Mouse (Mus musculus): Measurements from ENCODE around the gene Txndc11. TPM values are rescaled to one million over a fixed set of nuclear protein-coding genes. Genes with fewer than 3 reads are reported as not detected.

The Txndc11 gene
- polyA plus RNA-seq, 1 experiment: 9.7 TPM

DNA sequence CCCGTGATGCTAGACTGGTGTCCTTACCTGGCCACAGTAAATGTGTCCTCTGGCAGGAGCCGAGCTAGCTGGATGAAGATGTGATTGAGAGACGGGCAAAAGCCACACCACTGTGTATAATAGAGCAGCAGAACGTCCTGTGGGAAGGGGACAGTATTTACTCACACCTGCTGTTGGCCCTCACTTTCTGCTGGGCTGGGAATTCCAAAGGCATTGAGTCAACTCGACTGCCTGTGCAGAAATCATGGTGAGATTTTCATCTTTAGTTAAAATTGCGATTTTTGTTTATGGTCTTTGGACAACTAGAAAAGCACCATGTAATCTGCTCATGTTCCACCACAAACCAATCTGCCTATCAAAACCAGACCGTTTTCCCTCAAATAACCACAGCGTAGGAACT is 50.3 kb downstream of the Txndc11 start:
- Histone ChIP-seq H3K27me3 (ENCODE audit: control insufficient read depth, insufficient read depth, insufficient read length) (no peaks in the 10 kb centered on the region), H3K4me2 (ENCODE audit: low read depth) (no peak overlapping the region)

DNA sequence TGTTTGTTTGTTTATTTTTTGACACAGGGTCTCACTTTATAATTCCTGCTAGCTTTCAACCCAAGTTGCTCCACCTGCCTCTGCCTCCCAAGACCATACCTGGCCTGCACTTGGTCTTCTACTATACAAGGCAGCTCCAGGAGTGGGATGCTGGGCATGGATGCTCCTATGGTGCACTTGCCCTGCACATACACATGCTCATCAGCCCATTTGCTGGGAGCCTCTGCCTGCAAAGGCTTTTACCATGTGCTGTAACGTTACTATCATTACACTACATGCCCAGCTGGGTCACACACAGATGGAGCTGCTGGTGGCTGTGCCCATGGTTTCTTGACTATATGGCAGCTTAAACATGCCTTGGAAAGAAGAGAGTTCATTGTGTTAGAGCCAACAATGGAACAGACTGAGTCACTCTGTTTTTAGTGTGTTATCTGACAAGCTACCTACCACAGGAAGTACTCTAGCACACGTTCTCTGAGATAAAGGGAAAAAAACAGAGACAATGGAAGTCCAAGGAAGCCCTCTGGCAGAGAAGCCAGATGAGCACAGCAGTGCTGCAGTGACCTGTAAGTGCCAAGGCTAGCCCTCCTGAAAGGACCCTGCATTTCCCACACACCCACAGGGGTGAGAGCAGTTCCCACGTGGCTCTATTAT is 56.1 kb downstream of the Txndc11 start:
- no peak overlapping the region for H3ac ChIP-seq (ENCODE audit: control insufficient read depth, insufficient read length)
- H3K4me2 ChIP-seq (ENCODE audit: low read depth): no peak overlapping the region
- H3K4me3 ChIP-seq: no peak overlapping the region
- H3K79me2 ChIP-seq (ENCODE audit: control insufficient read depth, insufficient read depth): peaks cover 30% of the 10 kb centered on the region
- H3K27me3 ChIP-seq (ENCODE audit: control insufficient read depth, insufficient read depth, insufficient read length): no peaks in the 10 kb centered on the region
- peaks cover 34% of the 10 kb centered on the region for H3K36me3 ChIP-seq (ENCODE audit: control insufficient read depth, insufficient read depth)
- TF ChIP-seq POLR2A (IDR thresholded peaks at IDR 0.05; ENCODE audit: insufficient read length, low read depth): no peak
- no peak for TF ChIP-seq MYOG (IDR thresholded peaks at IDR 0.05; ENCODE audit: control insufficient read depth in 1 of 3, insufficient read depth in 1 of 3, insufficient read length in 2 of 3, low read depth in 2 of 3)
- no peak for TF ChIP-seq POLR2AphosphoS2 (IDR thresholded peaks at IDR 0.05; ENCODE audit: insufficient read length, low read depth)
- TF ChIP-seq REST (IDR thresholded peaks at IDR 0.05; ENCODE audit: insufficient read depth, insufficient read length): no peak
- no peak for TF ChIP-seq MYOD1 (IDR thresholded peaks at IDR 0.05; ENCODE audit: control insufficient read depth in 1 of 3, insufficient read length in 2 of 3, low read depth in 2 of 3)
- no peak for TF ChIP-seq TCF3 (IDR thresholded peaks at IDR 0.05; ENCODE audit: insufficient read length, low read depth)
- TF ChIP-seq CEBPB (IDR thresholded peaks at IDR 0.05; ENCODE audit: insufficient read depth, poor library complexity, severe bottlenecking): no peak
- no peak for TF ChIP-seq USF1 (IDR thresholded peaks at IDR 0.05; ENCODE audit: low read depth)
- no peak for TF ChIP-seq TCF12 (IDR thresholded peaks at IDR 0.05; ENCODE audit: insufficient read depth, poor library complexity, severe bottlenecking)
- no peak for TF ChIP-seq E2F4 (IDR thresholded peaks at IDR 0.05; ENCODE audit: insufficient read depth)
- TF ChIP-seq MAX (IDR thresholded peaks at IDR 0.05; ENCODE audit: low read depth): no peak
- no peak for TF ChIP-seq SRF (IDR thresholded peaks at IDR 0.05; ENCODE audit: control insufficient read depth, insufficient read length, low read depth)

More for the DNA sequence above, 50.3 kb downstream of the Txndc11 start:
- peaks cover 30% of the 10 kb centered on the region for H3K36me3 ChIP-seq (ENCODE audit: control insufficient read depth, insufficient read depth)
- no peak for TF ChIP-seq SRF (IDR thresholded peaks at IDR 0.05; ENCODE audit: control insufficient read depth, insufficient read length, low read depth)
- TF ChIP-seq POLR2A (IDR thresholded peaks at IDR 0.05; ENCODE audit: insufficient read length, low read depth): no peak
- TF ChIP-seq TCF3 (IDR thresholded peaks at IDR 0.05; ENCODE audit: insufficient read length, low read depth): no peak
- TF ChIP-seq E2F4 (IDR thresholded peaks at IDR 0.05; ENCODE audit: insufficient read depth): no peak
- no peak for TF ChIP-seq USF1 (IDR thresholded peaks at IDR 0.05; ENCODE audit: low read depth)
- TF ChIP-seq MYOD1 (IDR thresholded peaks at IDR 0.05; ENCODE audit: control insufficient read depth in 1 of 3, insufficient read length in 2 of 3, low read depth in 2 of 3): peak in 2 of 3 experiments; percentile 80 to 90
- no peak for TF ChIP-seq MAX (IDR thresholded peaks at IDR 0.05; ENCODE audit: low read depth)
- no peak for TF ChIP-seq REST (IDR thresholded peaks at IDR 0.05; ENCODE audit: insufficient read depth, insufficient read length)
- no peak for TF ChIP-seq CEBPB (IDR thresholded peaks at IDR 0.05; ENCODE audit: insufficient read depth, poor library complexity, severe bottlenecking)
- TF ChIP-seq POLR2AphosphoS2 (IDR thresholded peaks at IDR 0.05; ENCODE audit: insufficient read length, low read depth): no peak
- TF ChIP-seq MYOG (IDR thresholded peaks at IDR 0.05; ENCODE audit: control insufficient read depth in 1 of 3, insufficient read depth in 1 of 3, insufficient read length in 2 of 3, low read depth in 2 of 3): peak in 1 of 3 experiments; percentile 34
- TF ChIP-seq TCF12 (IDR thresholded peaks at IDR 0.05; ENCODE audit: insufficient read depth, poor library complexity, severe bottlenecking): no peak
- H3K79me2 ChIP-seq (ENCODE audit: control insufficient read depth, insufficient read depth): no peaks in the 10 kb centered on the region
- no peak overlapping the region for H3ac ChIP-seq (ENCODE audit: control insufficient read depth, insufficient read length)
- H3K4me3 ChIP-seq: no peak overlapping the region

DNA sequence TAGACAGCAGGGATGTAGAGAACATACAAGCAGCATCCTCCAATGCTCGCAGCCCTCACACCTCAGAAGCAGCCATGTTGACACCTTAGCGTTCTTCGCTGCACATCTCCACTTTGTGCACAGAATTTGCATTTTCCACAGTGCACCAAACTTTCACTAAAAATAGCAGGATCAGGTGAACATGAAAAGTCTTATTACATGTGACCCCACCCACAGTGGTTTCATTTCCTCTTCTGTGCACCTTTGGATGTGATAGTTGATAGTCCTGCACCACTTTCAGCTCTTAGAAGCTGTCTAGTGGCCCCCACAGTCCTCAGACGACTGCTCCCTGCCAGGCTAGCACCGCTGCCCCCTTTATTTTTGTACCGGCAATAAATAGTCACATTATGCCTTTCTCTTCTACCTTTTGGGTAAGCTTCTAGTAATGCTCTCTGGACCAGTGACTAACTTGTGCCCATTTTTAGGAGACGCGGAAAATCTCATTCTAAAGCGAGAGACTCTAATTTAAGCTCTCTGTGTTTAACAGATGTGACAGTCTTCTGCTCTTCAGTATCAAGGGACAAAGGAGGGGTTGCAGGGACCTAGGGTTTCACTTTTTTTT is 56.7 kb downstream of the Txndc11 start:
- no peak for TF ChIP-seq CEBPB (IDR thresholded peaks at IDR 0.05; ENCODE audit: insufficient read depth, poor library complexity, severe bottlenecking)
- TF ChIP-seq SRF (IDR thresholded peaks at IDR 0.05; ENCODE audit: control insufficient read depth, insufficient read length, low read depth): no peak
- no peak for TF ChIP-seq MYOG (IDR thresholded peaks at IDR 0.05; ENCODE audit: control insufficient read depth in 1 of 3, insufficient read depth in 1 of 3, insufficient read length in 2 of 3, low read depth in 2 of 3)
- no peak for TF ChIP-seq POLR2AphosphoS2 (IDR thresholded peaks at IDR 0.05; ENCODE audit: insufficient read length, low read depth)
- no peak for TF ChIP-seq E2F4 (IDR thresholded peaks at IDR 0.05; ENCODE audit: insufficient read depth)
- no peak for TF ChIP-seq POLR2A (IDR thresholded peaks at IDR 0.05; ENCODE audit: insufficient read length, low read depth)
- TF ChIP-seq TCF12 (IDR thresholded peaks at IDR 0.05; ENCODE audit: insufficient read depth, poor library complexity, severe bottlenecking): no peak
- TF ChIP-seq TCF3 (IDR thresholded peaks at IDR 0.05; ENCODE audit: insufficient read length, low read depth): no peak
- no peak for TF ChIP-seq MAX (IDR thresholded peaks at IDR 0.05; ENCODE audit: low read depth)
- TF ChIP-seq MYOD1 (IDR thresholded peaks at IDR 0.05; ENCODE audit: control insufficient read depth in 1 of 3, insufficient read length in 2 of 3, low read depth in 2 of 3): no peak
- TF ChIP-seq REST (IDR thresholded peaks at IDR 0.05; ENCODE audit: insufficient read depth, insufficient read length): no peak
- no peak for TF ChIP-seq USF1 (IDR thresholded peaks at IDR 0.05; ENCODE audit: low read depth)
- H3ac ChIP-seq (ENCODE audit: control insufficient read depth, insufficient read length): no peak overlapping the region
- no peaks in the 10 kb centered on the region for H3K27me3 ChIP-seq (ENCODE audit: control insufficient read depth, insufficient read depth, insufficient read length)
- H3K36me3 ChIP-seq (ENCODE audit: control insufficient read depth, insufficient read depth): peaks cover 28% of the 10 kb centered on the region
- H3K4me2 ChIP-seq (ENCODE audit: low read depth): no peak overlapping the region
- peaks cover 31% of the 10 kb centered on the region for H3K79me2 ChIP-seq (ENCODE audit: control insufficient read depth, insufficient read depth)
- H3K4me3 ChIP-seq: no peak overlapping the region

DNA sequence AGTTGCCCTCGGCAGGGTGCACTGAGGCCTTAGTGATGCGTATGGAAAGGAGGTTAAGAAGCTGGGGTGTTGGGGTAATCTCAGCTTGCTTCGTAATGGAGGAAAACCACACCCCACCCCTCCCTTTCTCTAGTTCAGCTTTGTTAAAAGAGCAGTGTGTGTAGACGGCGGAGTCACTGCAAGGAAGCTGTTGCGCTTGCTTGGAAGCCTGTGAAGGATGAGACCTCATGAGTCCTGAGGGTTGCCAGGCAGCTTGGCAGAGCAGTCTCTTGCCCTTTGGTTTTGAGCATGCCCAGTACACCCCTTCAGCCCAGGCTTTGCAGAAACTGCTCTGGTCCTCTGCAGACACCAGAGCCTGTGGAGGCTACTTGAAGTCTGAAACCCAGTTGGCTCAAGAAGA is 61.4 kb downstream of the Txndc11 start:
- no peak overlapping the region for H3K4me3 ChIP-seq
- no peak overlapping the region for H3ac ChIP-seq (ENCODE audit: control insufficient read depth, insufficient read length)
- H3K36me3 ChIP-seq (ENCODE audit: control insufficient read depth, insufficient read depth): peaks cover 19% of the 10 kb centered on the region
- H3K79me2 ChIP-seq (ENCODE audit: control insufficient read depth, insufficient read depth): peaks cover 69% of the 10 kb centered on the region
- TF ChIP-seq TCF12 (IDR thresholded peaks at IDR 0.05; ENCODE audit: insufficient read depth, poor library complexity, severe bottlenecking) (no peak), TCF3 (IDR thresholded peaks at IDR 0.05; ENCODE audit: insufficient read length, low read depth) (no peak), USF1 (IDR thresholded peaks at IDR 0.05; ENCODE audit: low read depth) (no peak), MYOG (IDR thresholded peaks at IDR 0.05; ENCODE audit: control insufficient read depth in 1 of 3, insufficient read depth in 1 of 3, insufficient read length in 2 of 3, low read depth in 2 of 3) (no peak), CEBPB (IDR thresholded peaks at IDR 0.05; ENCODE audit: insufficient read depth, poor library complexity, severe bottlenecking) (no peak), POLR2A (IDR thresholded peaks at IDR 0.05; ENCODE audit: insufficient read length, low read depth) (no peak)
- H3K27me3 ChIP-seq (ENCODE audit: control insufficient read depth, insufficient read depth, insufficient read length): no peaks in the 10 kb centered on the region
- H3K4me2 ChIP-seq (ENCODE audit: low read depth): no peak overlapping the region
